Mouse (Mus musculus) G1E (cell line): ENCODE data around the gene Ripk3.

Experiments used
- CTCF ChIP-seq: IDR thresholded peaks from 2 replicates; pipeline ENCODE4 v1.5.1; 2012; ENCODE audit warnings: low read depth, low read length, inconsistent platforms, mixed read lengths
- GATA1 ChIP-seq: IDR thresholded peaks from 2 replicates; pipeline ENCODE4 v1.6.1; 2012; ENCODE audit warnings: borderline replicate concordance, low read length, inconsistent platforms, mixed read lengths

DNA sequence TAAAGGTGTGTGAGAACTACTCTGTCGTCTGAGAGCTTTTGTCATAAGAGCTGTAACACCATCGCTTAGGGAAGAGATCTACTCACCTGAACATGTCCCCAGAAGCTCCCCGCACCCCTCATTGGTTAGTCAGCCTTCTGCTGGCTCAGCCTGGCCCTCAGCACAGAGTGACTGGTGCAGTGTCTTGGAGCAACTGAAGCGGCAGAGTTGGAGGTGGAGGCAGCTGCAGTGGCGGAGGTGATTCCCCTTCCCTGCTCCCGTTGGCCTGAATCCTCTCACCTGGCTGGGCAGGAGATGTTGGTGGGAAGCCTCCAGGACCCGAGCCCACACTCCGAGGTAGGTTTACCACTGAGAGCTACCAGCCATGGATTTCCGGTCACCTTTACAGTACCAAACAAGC is 31.9 kb upstream of the Ripk3 start:
- TF ChIP-seq CTCF (no peak), GATA1 (no peak)
